8 mouse cellular contexts compared by ENCODE assay signal in the genomic region with DNA sequence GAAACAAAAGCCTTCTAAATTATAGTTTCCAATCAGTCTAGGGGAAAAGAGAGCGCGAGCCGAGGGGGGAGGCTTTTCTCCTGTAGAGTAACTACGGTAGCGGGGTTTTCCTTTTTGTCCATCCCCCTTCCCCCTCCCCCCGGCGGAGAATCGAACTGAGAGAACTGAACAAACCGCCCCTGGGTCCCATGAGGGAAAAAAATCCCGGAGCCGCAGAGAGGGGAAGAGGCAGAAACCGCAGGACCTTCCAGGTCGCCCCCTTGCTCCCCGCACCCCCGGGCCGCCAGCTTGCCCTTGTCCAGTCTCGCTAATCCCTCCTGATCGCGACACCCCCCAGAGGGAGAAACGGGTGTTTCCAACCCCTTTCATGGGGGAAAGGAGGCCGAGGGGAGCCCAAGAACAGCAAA. TPM values are rescaled to one million over a fixed set of nuclear protein-coding genes. Genes with fewer than 3 reads are reported as not detected.
DNase-seq lines count a peak whose midpoint lies in the region; ATAC-seq lines count a peak whose summit lies in the region.

No protein-coding gene starts in this region.

- no peaks in the 10 kb centered on the region for H3K27me3 ChIP-seq in hindbrain, embryonic 12.5 days

- H3K36me3 ChIP-seq in hindbrain, embryonic 12.5 days: no peaks in the 10 kb centered on the region

- H3K9ac ChIP-seq in hindbrain, embryonic 12.5 days: peak overlapping the region; percentile 82

- peak overlapping the region; percentile 80 for H3K4me3 ChIP-seq in hindbrain, embryonic 12.5 days

- 1% methylated on average over 20 of the region's 21 CpGs for WGBS in hindbrain, embryonic 12.5 days

- H3K4me1 ChIP-seq in hindbrain, embryonic 12.5 days: peaks cover 25% of the 10 kb centered on the region

- peak; percentile 8; the same call in 1 of the 2 replicates for ATAC-seq in hindbrain, embryonic 12.5 days (ENCODE audit: low FRiP score)
- ATAC-seq in inflammation-experienced regulatory T-cells, adult 6 months: no peak

- peak overlapping the region; percentile 82 for H3K4me2 ChIP-seq in hindbrain, embryonic 12.5 days (replicated peaks)

- H3K27ac ChIP-seq in hindbrain, embryonic 12.5 days: peak overlapping the region; percentile 94

- H3K9me3 ChIP-seq in hindbrain, embryonic 12.5 days (replicated peaks): no peaks in the 10 kb centered on the region

- DNase-seq in R1 (ENCODE audit: low read depth, low spot score): peak; percentile 56
- DNase-seq in cerebellum, adult 8-10 months: peak; percentile 66
- peak; percentile 19 for DNase-seq in forelimb bud, embryonic 11.5 days (ENCODE audit: low read depth, low spot score)
- DNase-seq in left cerebral cortex, adult 11 months (ENCODE audit: low spot score): peak; percentile 16
- DNase-seq in lung, postnatal 36 days: peak; percentile 38
- peak; percentile 51 for DNase-seq in spleen, adult 12 weeks (ENCODE audit: low spot score)

RNA-seq across cellular contexts. Expression of gene Cpeb4, which starts 0.9 kb away (rescaled TPM):
- polyA plus RNA-seq in hindbrain, embryonic 12.5 days (2016; fragmentation: Nextera tagmentation; extraction: Ambion mirVana): 16.0 and 18.6 TPM in 2 replicates
- 1 to 10 TPM; 5.3 to 7.4 (median 7.0) TPM for polyA plus RNA-seq in inflammation-experienced regulatory T-cells, adult 6 months (2017; shearing (Covaris generic))

Comparison
In these comparisons a context has a peak if more than half of its experiments do, and no peak if none do; other contexts are left out.
1. DNase-seq: peak in every context shown above with its lines; median percentile 66 in cerebellum, adult 8-10 months; 56 in R1; 51 in spleen, adult 12 weeks; 38 in lung, postnatal 36 days; 19 in forelimb bud, embryonic 11.5 days; 16 in left cerebral cortex, adult 11 months.